Mouse (Mus musculus) C2C12 (cell line): ENCODE data around the gene Kifc3.

ENCODE experiments used
- CTCF ChIP-seq: IDR thresholded peaks from one replicate; pipeline ENCODE4 v1.5.1; 2011; ENCODE audit not compliant: control insufficient read depth, insufficient read depth, insufficient read length
- MAX ChIP-seq: IDR thresholded peaks from one replicate; pipeline ENCODE4 v1.6.1; 2011; ENCODE audit warnings: mild to moderate bottlenecking, control low read depth

- no peak for TF ChIP-seq CTCF
- no peak for TF ChIP-seq MAX
These were observed 76.1 kb downstream of the Kifc3 start for GRCm38 (mm10) chr8:95126497-95126896.
